Mouse (Mus musculus): Measurements from ENCODE around the gene Osbpl10.
A peak's percentile ranks its signal among the peaks of the same experiment; 100 is the strongest.

The Osbpl10 gene

DNA sequence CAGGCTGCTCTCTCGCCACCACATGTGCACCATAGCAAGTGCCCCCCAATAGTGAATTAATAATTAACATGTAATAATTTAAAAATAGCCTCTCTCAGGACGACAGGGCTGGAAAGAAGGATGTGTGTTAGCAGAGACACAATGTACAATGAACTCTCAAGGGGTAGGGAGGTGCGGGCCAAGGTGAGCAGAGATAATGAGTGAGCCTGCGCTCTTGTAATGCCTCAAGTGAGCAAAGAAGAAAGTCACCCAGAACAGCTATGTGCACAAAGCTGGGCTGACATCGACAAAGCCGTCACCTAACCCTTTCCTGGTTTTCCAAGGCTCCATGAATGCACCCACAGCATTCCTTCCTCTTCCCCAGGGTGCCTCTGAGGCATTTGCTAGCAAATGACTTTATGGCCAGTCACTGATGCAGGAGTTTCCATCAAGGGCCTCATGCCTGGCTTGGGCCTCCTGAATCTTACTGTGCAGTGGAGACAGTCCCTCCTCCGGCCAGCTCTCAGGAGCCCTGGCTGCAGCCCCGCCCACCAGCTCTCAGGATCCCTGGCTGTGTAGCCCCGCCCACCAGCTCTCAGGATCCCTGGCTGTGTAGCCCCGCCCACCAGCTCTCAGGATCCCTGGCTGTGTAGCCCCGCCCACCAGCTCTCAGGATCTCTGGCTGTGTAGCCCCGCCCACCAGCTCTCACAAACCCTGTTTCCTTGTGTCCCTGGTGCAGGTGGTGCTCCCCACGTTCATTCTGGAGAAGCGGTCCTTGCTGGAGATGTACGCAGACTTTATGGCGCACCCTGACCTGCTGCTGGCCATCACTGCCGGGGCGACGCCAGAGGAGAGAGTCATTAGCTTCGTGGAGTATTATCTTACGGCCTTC, 237.7 kb downstream of the Osbpl10 start:
- DNase-seq (ENCODE audit: low read depth, low spot score), result no peak

- DNase-seq (ENCODE audit: low read depth, low spot score), result no peak
These were observed 239.6 kb downstream of the Osbpl10 start for GRCm38 (mm10) chr9:115217984-115218383.

- DNase-seq (ENCODE audit: low read depth, low spot score), result no peak
These were observed 242.1 kb downstream of the Osbpl10 start for GRCm38 (mm10) chr9:115220466-115220865.

GRCm38 (mm10) chr9:115221265-115221664, 242.9 kb downstream of the Osbpl10 start:
- DNase-seq (ENCODE audit: low read depth, low spot score), result no peak

GRCm38 (mm10) chr9:115224744-115225354, 246.5 kb downstream of the Osbpl10 start:
- no peak for DNase-seq (ENCODE audit: low read depth, low spot score)

- DNase-seq (ENCODE audit: low read depth, low spot score), result no peak
These were observed 250.8 kb downstream of the Osbpl10 start for GRCm38 (mm10) chr9:115229145-115229544.

- DNase-seq (ENCODE audit: low read depth, low spot score), result no peak
These were observed 251.3 kb downstream of the Osbpl10 start for GRCm38 (mm10) chr9:115229676-115230075.

DNA sequence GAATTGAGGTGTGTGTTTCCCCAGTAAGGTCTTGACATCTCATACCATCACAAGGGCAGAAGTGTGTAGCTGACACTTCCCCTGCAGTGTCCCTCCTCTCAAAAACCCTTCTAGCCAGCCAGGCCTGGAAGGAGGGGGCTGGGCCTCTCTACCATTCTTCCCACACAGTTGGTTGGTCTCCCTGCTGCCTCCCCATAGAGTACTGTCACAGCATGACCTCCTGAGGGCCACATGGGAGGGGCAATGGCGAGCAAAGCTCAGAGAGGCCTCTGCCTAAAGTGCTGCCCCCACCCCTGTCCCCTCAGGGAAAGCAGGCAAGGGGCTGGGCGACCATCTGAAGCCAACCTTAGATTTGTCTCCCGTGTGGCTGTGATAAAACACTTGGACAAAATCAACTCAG, 251.8 kb downstream of the Osbpl10 start:
- DNase-seq (ENCODE audit: low read depth, low spot score), result no peak

- DNase-seq (ENCODE audit: low read depth, low spot score), result no peak
These were observed 253.1 kb downstream of the Osbpl10 start for GRCm38 (mm10) chr9:115231476-115231875.

GRCm38 (mm10) chr9:115233721-115234120, 255.4 kb downstream of the Osbpl10 start:
- peak; percentile 77 for DNase-seq (ENCODE audit: low read depth, low spot score)

- DNase-seq (ENCODE audit: low read depth, low spot score), result no peak
These were observed 256.2 kb downstream of the Osbpl10 start for GRCm38 (mm10) chr9:115234561-115234960.

DNA sequence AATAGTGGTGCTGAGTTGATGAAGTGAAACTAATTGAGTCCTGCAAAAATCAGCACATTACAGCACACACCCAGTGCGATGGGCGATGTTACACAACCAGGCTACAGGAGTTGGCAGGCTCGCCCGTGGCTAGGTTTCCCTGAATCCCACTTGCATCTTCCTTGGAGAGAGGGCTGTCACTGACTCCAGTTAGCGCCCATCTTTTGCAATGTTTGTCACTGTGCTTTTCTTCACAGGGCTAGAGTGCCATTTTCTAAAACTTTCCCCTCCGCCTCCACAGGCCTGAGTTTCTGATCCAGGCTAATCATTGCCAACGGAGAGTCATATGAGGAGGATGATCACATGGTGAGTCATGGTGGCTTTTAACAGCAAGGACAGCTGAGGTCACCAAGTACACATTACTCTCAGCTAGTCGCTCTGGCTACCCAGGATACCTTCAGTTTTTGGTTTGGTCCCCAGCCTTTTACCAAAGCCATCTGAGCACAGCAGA, 258.0 kb downstream of the Osbpl10 start:
- no peak for DNase-seq (ENCODE audit: low read depth, low spot score)

DNA sequence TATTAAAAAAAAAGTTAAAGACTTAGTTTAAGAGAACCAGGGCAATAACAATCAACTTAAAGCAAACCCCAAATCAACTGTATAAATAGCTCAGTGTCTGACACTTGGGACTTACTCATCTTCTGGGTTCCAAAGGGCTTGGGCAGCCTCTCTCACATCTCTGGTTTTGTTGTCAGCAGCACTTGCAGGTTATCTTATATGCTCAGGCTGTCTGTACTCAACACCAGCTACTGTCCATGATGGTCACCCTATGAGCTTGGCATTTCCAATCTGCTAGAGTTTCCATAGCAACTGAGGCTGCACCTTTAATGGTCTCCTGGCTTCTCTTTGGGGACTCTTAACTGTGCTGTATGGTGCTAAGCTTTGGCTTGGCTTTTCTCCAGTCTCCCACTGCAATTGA, 259.6 kb downstream of the Osbpl10 start:
- no peak for DNase-seq (ENCODE audit: low read depth, low spot score)

GRCm38 (mm10) chr9:115239861-115240260, 261.5 kb downstream of the Osbpl10 start:
- DNase-seq (ENCODE audit: low read depth, low spot score), result no peak

GRCm38 (mm10) chr9:115243630-115244029, 265.3 kb downstream of the Osbpl10 start:
- no peak for DNase-seq (ENCODE audit: low read depth, low spot score)

GRCm38 (mm10) chr9:115245092-115245491, 266.7 kb downstream of the Osbpl10 start:
- no peak for DNase-seq (ENCODE audit: low read depth, low spot score)

- no peak for DNase-seq (ENCODE audit: low read depth, low spot score)
These were observed 270.8 kb downstream of the Osbpl10 start for GRCm38 (mm10) chr9:115249145-115249544.

DNA sequence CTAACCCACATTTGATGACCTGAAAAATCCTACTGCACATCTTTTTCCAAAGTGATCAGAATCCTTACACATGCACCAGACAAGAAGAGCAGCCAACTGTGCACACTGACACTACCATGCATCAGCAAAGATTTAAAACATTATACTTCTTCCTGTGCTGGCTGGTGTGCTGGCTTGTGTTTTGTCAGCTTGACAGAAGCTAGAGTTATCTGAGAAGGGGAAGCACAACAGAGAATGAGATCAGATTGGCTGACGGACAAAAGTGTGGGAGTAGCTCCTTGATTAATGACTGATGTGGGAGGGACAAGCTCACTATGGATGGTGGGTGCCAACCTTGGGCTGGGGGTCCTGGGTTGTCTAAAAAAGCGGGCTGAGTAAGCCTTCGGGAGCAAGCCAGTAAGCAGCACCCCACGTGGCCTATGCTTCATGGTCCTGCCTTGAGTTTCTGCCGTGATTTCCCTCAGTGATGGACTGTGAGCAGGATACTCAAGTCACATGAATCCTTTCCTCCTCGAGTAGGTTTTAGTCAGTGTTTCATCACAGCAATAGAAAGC, 279.4 kb downstream of the Osbpl10 start:
- no peak for DNase-seq (ENCODE audit: low read depth, low spot score)

DNA sequence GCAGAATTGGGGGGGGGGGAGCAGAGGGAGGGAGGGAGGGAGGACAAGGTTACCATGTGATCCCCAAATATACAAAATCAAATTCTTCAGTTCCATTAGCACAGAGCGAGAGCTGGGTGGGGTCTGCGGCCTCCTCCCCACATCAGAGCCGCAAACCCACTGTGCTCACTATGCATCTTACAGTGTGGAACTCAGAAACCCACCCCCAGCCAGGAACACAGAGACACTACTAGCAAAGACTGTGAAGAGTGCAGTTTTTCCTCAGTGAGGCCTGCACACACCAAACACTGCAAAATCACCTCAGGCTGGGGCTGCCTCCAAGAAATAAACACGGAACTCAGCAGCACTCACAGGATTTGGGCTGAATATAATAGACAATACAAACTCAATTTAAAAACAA, 281.5 kb downstream of the Osbpl10 start:
- no peak for DNase-seq (ENCODE audit: low read depth, low spot score)

GRCm38 (mm10) chr9:115260464-115260863, 282.1 kb downstream of the Osbpl10 start:
- DNase-seq (ENCODE audit: low read depth, low spot score), result no peak

- DNase-seq (ENCODE audit: low read depth, low spot score), result peak; percentile 46
These were observed 283.1 kb downstream of the Osbpl10 start for GRCm38 (mm10) chr9:115261456-115261855.

- no peak for DNase-seq (ENCODE audit: low read depth, low spot score)
These were observed 283.5 kb downstream of the Osbpl10 start for GRCm38 (mm10) chr9:115261896-115262295.

DNA sequence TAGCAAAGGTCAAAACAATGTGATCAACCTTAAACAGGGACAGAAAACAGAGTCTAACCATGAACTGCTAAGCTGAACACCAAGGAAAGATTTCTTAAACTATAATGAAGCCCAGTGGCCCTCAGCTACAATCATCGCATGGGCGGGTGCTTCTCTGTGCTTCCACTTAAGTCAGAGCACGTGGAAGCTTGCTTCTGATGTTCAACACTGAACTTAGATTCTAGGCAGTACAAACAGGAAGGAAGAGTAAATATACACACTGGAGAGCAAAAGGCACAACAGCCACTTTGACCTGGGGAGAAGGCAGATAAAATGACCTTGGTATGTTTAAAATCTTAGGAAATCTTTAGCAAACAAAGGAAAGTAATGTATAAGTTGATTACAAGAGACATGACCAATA, 293.2 kb downstream of the Osbpl10 start:
- no peak for DNase-seq (ENCODE audit: low read depth, low spot score)

Data from telencephalon, adult 2 months (tissue).